Mouse (Mus musculus): Measurements from ENCODE around the gene Dock8. TPM values are rescaled to one million over a fixed set of nuclear protein-coding genes. Genes with fewer than 3 reads are reported as not detected.

Gene Dock8
- 7.9 and 18.0 TPM in 2 replicates for polyA plus RNA-seq (2012; ENCODE audit: insufficient read depth, low replicate concordance)

DNA sequence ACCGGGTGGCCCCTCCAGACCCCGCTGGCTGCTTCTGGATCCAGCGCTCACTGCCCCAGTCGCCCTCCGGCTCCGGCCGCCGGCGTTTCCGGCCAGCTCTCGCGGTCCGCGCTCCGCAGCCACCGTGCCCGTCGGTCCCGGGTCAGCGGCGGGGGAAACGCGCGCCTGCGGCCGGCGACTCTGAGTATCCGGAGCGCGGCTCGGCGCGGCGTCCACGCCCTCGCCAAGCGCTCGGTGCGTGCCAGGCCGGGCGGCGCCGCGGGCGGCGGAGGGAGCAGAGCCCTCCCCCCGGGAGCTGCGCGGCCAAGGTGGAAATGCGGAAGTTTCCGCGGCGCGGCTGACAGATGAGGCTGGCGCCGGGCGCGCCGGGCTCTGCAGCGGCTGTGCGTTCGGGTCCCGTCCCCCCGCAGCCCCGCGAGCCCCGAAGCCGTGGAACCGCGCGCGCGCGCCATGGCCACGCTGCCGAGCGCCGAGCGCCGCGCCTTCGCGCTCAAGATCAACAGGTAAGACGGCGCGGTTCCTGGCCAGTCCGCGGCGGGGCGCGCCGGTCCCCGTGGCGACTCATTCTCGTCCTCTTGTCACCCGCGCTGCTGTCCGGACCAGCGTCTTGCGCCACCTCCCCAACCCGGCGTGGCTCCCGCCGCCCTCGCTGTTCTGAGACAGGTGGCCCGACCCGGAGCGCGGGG lies at the start of gene Dock8:
Gene Dock8, plus strand, starts transcription at position 334 of the 686 bp plus-strand sequence.
- Histone ChIP-seq H3K4me3 (replicated peaks) (peak within 1 kb of the TSS; percentile 96), H3K27me3 (replicated peaks) (no peaks in the 10 kb centered on the region), H3K36me3 (replicated peaks; ENCODE audit: low read length) (peaks cover 21% of the 10 kb centered on the region), H3K4me1 (peaks cover 80% of the 10 kb centered on the region), H3K9me3 (no peaks in the 10 kb centered on the region)
- no peak for TF ChIP-seq FLI1 (IDR thresholded peaks at IDR 0.05; ENCODE audit: low read length)
- no peak for TF ChIP-seq GATA1 (IDR thresholded peaks at IDR 0.05; ENCODE audit: borderline replicate concordance, low read length)

- TF ChIP-seq FLI1 (IDR thresholded peaks at IDR 0.05; ENCODE audit: low read length) (no peak), GATA1 (IDR thresholded peaks at IDR 0.05; ENCODE audit: borderline replicate concordance, low read length) (no peak)
- H3K4me1 ChIP-seq: peaks cover 23% of the 10 kb centered on the region; the same call in 1 of the 2 replicates
- no peaks in the 10 kb centered on the region for H3K27me3 ChIP-seq (replicated peaks)
- no peak overlapping the region for H3K4me3 ChIP-seq (replicated peaks)
- no peaks in the 10 kb centered on the region for H3K9me3 ChIP-seq
- peaks cover 25% of the 10 kb centered on the region for H3K36me3 ChIP-seq (replicated peaks; ENCODE audit: low read length)
Observed at GRCm38 (mm10) chr19:24958531-24958930, 40.8 kb upstream of the Dock8 start.

GRCm38 (mm10) chr19:24961172-24961962 lies 38.0 kb upstream of the Dock8 start, which contains the start of gene Cbwd1:
TSS of gene Cbwd1 (minus strand) at chr19:24961610.
- no peaks in the 10 kb centered on the region for H3K27me3 ChIP-seq (replicated peaks)
- no peak for TF ChIP-seq GATA1 (IDR thresholded peaks at IDR 0.05; ENCODE audit: borderline replicate concordance, low read length)
- 0 out of 2 replicates have a peak, but pooled peaks have one; percentile 37 for TF ChIP-seq FLI1 (IDR thresholded peaks at IDR 0.05; ENCODE audit: low read length)
- no peaks in the 10 kb centered on the region for H3K9me3 ChIP-seq
- peak within 1 kb of the TSS; percentile 94 for H3K4me3 ChIP-seq (replicated peaks)
- peaks cover 46% of the 10 kb centered on the region for H3K4me1 ChIP-seq
- H3K36me3 ChIP-seq (replicated peaks; ENCODE audit: low read length): peaks cover 4% of the 10 kb centered on the region

DNA sequence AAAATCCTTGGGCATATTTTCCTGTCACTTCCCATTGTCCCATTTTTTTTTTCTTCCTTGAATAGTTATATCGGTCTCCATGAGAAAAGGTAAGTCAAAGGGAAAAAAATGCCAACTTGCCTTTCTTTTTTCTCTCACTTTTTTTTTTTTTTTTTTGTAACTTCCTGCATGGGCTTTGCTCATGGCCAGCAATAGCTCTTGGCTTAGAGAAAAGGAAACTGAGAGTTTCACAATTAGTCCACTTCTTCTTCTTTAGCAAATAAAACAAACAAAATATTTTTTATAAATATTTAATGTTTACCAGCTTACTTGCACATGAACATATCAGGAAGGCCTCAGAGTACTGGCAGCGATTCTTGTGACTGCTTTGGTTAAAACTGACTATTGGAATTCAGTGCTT lies 33.1 kb upstream of the Dock8 start:
- no peaks in the 10 kb centered on the region for H3K27me3 ChIP-seq (replicated peaks)
- H3K36me3 ChIP-seq (replicated peaks; ENCODE audit: low read length): no peaks in the 10 kb centered on the region
- no peak for TF ChIP-seq FLI1 (IDR thresholded peaks at IDR 0.05; ENCODE audit: low read length)
- TF ChIP-seq GATA1 (IDR thresholded peaks at IDR 0.05; ENCODE audit: borderline replicate concordance, low read length): no peak
- H3K4me3 ChIP-seq (replicated peaks): no peak overlapping the region
- peaks cover 61% of the 10 kb centered on the region for H3K4me1 ChIP-seq
- H3K9me3 ChIP-seq: no peaks in the 10 kb centered on the region

DNA sequence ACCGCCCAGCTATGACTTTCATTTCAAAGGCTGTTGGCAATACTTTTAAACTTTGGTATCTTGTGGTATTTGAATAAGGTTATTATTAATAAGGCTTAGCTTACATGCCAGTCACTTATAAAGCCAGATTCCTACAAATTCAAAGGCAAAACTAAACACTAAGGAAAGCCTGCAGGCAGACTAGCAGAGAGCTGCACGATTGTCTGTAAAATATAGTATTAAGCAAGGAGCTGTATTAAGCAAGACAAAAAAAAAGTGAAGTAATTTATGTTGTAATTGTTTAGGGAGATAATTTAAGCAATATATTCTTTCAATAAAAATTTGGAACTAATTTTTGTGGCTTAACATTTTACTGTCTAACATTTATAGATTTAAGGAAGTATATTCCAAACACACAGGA lies 32.4 kb upstream of the Dock8 start:
- Histone ChIP-seq H3K36me3 (replicated peaks; ENCODE audit: low read length) (no peaks in the 10 kb centered on the region), H3K27me3 (replicated peaks) (no peaks in the 10 kb centered on the region), H3K4me1 (peaks cover 68% of the 10 kb centered on the region), H3K4me3 (replicated peaks) (no peak overlapping the region), H3K9me3 (no peaks in the 10 kb centered on the region)
- no peak for TF ChIP-seq GATA1 (IDR thresholded peaks at IDR 0.05; ENCODE audit: borderline replicate concordance, low read length)
- TF ChIP-seq FLI1 (IDR thresholded peaks at IDR 0.05; ENCODE audit: low read length): no peak

DNA sequence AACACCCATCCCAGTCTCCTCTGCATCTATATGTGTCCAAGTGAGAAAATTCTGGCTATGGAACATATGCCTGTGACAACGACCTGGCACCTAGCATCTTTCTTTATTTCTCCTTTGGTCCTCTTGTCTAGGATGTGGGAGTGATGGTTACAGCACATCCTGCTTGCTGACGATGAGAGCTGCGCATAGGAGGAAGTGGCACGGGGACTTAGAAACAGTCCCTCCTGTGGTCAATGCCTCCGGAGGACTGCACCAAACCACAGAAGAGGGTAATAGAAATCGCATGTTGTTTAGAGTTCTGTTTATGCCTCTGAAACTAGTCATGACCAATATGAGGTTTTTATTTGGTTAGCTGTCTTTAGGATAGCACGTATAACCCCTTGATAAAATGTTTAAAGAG lies 28.0 kb upstream of the Dock8 start:
- Histone ChIP-seq H3K4me1 (peaks cover 58% of the 10 kb centered on the region), H3K36me3 (replicated peaks; ENCODE audit: low read length) (peaks cover 15% of the 10 kb centered on the region), H3K4me3 (replicated peaks) (peak overlapping the region; percentile 79), H3K27me3 (replicated peaks) (no peaks in the 10 kb centered on the region), H3K9me3 (peaks cover 15% of the 10 kb centered on the region)
- TF ChIP-seq GATA1 (IDR thresholded peaks at IDR 0.05; ENCODE audit: borderline replicate concordance, low read length) (no peak), FLI1 (IDR thresholded peaks at IDR 0.05; ENCODE audit: low read length) (no peak)

DNA sequence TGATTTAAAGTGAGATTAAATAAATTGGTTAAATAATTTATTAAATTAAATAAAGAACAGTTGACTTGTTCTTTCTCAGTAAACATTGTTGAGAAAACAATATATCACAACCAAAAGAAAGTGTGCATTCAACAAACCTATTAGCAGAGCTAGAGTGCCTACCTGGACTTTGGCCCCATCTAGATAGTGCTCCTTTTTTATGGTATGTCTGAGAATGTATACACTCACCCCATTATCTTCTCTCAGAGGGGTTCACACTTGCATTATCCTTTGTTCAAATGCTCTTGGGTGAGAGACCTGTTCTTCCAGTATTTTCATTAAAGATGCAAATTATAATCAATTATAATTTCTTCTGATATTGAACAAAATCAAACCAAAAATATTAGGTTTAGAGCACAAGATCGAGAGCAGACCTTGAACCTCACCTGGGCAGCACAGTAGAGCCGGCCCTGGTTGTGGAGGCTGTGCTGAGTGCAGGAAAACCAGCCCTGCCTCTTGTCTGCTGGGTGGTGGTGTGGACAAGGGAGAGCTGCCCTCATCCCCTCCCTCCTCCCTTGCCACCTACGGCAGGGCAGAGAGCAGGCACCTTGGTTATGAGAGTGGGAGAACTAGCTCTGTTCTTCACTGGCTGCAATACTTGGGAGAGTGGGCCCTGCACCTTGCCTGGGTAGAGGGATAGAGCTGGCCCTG lies 26.5 kb upstream of the Dock8 start:
- Histone ChIP-seq H3K9me3 (peaks cover 15% of the 10 kb centered on the region), H3K27me3 (replicated peaks) (no peaks in the 10 kb centered on the region), H3K4me3 (replicated peaks) (peak overlapping the region; percentile 56), H3K4me1 (peaks cover 51% of the 10 kb centered on the region), H3K36me3 (replicated peaks; ENCODE audit: low read length) (peaks cover 15% of the 10 kb centered on the region)
- no peak for TF ChIP-seq FLI1 (IDR thresholded peaks at IDR 0.05; ENCODE audit: low read length)
- TF ChIP-seq GATA1 (IDR thresholded peaks at IDR 0.05; ENCODE audit: borderline replicate concordance, low read length): no peak

DNA sequence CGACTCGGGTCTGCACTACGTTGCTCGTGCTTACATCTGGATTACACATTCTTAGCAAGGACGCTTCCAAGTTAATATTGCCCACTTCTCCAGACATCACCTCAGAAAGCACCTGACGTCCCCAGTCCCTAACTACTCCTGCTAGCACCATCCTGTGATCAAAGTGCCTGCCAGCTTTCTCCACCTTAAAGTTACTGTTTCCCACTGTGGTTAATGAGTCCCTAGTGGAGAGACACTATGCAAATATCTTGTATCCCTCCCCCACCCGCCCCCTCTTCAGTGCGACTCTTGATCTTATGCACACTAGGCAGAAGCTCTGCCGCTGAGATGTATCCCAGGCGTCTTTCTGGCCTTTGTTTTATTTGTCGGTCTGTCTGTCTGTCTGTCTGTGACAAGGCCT lies 21.3 kb upstream of the Dock8 start:
- Histone ChIP-seq H3K27me3 (replicated peaks) (no peaks in the 10 kb centered on the region), H3K9me3 (peaks cover 15% of the 10 kb centered on the region), H3K36me3 (replicated peaks; ENCODE audit: low read length) (peaks cover 18% of the 10 kb centered on the region), H3K4me3 (replicated peaks) (no peak overlapping the region), H3K4me1 (peaks cover 30% of the 10 kb centered on the region)
- TF ChIP-seq FLI1 (IDR thresholded peaks at IDR 0.05; ENCODE audit: low read length) (no peak), GATA1 (IDR thresholded peaks at IDR 0.05; ENCODE audit: borderline replicate concordance, low read length) (no peak)

All from megakaryocyte, embryonic 14.5 days (primary cell).